Mouse (Mus musculus) left cerebral cortex, adult 9 months (tissue): ENCODE measurements at regions not wholly inside any gene's neighbourhood (a gene's known extent, or its start where the extent isn't known, plus 50 kb on each side); places are given as distances from the start of the nearest gene placed in this dataset.

Experiments
- DNase-seq, 2 experiments: peaks; one replicate each; pipeline ENCODE4 v3.0.0; 2022; ENCODE audit warnings: low spot score in 2 of 2

DNA sequence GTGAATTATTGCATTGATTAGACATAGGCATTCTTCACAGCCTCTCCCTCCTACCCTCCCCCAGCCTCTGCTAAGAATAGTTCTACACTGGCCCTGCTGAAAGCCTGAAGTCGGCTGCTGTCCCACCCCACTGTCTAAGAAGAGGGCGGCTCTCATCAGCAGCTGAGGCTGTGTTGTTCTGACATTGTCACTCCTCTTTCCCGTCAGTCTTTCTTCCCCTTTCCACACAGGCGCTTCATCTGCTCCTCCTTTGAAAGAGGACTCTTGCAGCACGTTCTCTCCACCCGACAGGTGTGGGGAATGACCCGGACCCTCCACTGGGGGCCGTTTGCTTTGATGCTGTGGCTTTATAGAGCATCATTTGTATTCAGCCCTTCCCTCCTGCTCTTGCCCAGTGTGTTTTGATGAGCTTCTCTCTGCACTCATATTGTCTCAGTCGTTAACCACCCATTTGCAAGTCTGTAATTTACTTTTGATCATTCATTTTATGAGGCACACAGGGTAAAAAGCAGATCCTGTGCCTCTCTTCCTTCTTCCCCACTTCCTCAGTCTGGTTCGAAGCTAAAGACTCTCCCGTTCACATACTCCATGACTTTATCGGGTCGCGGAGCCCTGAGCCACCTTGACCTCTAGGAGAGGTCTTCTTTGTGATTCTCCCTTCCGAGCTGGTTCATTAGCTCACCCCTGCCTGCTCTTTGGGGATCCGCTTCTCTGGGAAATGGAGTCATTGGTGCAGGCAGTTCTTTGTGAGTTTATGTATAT is 142.2 kb upstream of the Snx19 start:
- DNase-seq: no peak

DNA sequence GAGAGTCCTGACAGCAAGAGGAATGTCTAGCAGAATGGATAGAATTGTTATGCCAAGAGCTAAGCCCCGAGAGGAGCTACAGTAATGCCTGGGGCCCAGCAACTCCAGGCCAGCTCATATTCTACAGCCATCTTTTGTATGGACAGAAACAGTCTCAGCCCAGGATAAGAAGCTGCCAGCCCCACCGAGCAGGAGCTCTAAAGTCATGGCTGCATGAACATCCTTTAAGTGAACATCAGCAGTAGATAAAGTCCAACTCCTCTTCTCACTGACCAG is 141.6 kb upstream of the Snx19 start:
- DNase-seq: no peak

DNA sequence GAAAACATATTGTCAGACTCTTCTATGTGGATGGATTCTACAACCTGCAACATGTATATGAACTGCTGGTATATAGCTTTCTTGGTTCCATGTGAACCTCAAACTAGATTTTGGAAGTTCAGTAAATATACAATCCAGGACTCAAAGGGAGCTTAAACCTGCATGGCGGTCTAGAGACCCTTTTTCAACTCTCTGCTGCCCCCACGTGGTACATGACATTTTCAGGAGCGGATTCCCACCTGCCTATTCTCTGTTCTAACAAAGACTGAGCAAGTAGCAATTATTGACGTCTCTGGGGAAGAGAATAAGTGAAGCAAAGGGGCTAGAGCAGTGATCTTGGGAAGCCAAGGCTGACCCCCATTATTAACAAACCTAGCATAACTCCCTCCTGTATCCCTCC is 127.1 kb upstream of the Snx19 start:
- peak in 1 of 2 experiments; percentile 78 for DNase-seq

DNA sequence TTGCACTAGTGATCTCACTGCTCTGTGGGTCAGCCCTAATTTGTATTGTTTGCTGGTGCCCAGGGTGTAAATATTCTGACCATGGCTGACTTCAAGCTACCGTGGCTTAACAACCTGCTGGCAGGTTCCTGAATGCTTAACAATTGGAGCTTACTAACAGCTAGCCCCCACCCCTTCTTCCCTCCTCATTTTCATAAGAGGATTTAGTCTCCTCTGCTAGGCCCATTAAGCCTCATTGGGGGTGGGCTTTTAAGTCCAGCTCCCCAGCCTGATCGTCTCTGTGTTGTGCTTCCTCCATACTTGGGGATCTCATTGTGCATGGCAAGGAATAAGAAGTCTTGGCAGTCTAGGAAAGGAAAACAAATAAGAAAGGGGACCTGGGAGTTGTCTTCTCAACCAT is 118.6 kb upstream of the Snx19 start:
- no peak for DNase-seq

DNA sequence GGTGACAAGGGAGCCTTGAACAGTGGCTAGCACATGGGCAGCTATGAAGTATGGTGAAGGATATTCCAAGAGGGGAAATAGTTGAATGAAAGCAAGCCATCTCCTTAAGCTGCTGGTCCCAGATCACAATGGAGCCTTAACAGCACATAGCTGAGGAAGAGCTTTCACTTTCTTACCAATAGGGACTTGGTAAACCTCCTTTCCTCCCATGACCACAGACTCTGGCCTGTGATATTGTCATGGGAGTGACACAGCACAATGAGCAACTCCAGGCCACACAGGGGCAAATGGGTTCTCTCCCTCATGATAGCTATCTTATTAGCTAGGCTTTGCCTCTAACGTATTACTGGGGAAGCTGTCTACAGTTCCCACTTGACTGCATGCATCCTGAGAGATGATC is 113.5 kb upstream of the Snx19 start:
- DNase-seq: no peak

DNA sequence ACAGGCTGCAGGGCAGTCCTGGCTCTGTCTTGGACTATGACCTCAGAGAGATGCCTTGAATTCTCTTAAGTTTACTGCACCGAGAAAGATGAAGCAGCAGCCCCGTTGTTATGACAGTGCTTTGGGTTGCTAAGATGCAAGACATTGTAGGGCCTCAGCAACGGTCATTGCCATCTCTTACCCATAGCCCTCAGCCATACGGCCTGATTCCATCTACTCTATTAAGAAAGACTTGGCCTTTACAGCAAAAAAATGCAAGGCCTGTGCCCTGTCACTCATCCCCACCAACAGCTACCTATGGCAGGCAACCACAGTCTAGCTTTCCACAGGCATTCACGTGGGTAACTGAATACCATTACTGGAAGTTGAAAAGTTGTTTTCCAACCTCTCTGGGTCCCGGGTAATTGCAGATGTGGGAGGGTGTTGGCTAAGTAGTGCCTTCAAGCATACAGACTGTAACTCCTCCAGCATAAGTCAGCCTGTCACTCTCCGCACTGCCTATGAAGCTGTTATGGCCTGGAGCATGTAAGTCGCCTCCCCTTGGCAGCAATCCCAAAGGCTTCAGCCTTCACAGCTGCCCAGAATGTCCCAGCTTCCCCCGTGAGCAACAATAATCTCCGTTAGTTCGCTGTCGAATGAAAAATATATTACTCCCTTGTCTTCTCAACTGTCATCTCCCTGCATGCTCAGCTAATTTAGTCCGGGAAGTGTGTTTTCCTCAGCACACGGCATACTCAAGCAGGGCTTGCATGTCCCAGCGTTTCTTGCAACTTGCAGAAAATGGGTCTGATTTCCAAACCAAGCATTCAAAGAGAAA is 112.3 kb upstream of the Snx19 start:
- DNase-seq: no peak

DNA sequence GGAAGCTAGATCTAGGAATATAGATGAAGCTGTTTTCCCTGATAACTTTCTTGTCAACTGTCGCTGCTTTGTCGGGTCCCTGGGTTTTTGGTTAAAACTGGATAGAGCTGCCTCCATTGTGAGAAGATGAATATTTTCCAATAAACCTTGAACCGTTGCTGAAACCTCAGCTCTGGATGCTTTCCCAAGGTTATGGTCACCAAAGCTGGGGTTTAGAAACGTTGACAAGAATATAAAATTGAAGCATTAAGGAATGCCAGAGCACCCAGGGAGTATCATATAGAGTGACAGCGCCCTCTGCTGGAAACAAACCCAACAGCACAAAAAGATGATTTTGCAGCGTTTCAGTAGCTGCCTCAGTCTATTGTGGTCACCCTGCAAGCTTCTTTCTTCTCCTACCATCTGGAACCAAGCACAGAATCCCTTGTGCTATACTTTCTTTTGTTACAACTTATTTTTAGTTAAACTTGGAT is 111.7 kb upstream of the Snx19 start:
- peak in 1 of 2 experiments; percentile 78 for DNase-seq

DNA sequence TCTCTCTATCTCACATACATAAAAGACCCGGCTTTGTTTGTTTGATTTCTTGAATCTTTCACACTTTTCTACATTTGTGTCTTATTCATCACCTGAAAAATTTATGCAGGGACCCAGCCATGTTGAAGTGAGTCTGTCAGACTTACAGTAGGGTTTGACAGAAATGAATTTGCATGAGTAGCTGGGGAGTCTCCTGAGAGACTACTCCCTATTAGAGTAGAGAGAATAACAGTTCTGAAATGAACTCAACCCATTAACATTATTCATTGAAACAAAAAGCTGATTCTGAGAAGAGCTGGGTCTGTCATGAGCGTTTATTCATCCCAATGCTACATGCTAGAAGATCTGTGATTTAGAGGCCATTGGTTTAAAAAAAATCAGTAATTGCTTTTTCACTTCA is 82.0 kb upstream of the Snx19 start:
- DNase-seq: no peak

DNA sequence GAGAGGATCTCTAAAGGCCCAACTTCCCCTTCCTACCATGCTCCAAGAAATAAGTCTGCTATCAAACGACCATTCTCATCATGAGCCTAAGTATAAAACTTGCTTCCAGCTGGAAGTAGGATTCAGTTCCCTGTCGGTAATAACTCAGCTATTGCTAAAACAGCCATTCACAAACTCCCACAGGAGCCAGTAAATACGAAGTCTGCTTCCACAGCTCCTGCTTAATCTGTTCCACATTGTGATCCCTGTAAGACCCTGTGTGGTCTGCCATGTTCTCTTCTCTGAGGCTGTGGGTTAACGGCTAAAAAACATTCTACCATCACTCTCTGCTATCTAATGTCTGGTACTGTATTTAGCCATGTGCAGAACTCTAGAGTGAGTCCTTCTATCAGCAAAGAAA is 72.9 kb upstream of the Snx19 start:
- DNase-seq: no peak

DNA sequence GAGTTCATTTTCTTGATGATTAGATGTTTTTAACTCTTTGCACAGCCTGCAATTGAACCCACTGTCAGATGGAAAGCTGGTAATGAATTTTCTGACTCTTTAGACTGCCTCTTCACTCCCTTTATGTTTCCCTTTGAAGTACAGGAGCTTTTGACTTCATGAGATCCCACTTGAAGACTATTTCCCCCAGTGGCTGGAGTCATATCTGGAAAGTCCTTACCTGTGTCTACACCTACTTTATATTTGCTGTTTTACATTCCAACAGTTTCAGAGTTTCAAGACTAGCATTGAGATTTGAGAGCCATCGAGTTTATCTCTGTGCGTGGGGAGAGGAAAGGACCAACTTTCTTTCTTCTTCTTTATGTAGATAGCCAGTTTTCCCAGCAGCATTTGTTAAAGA is 71.3 kb upstream of the Snx19 start:
- no peak for DNase-seq

DNA sequence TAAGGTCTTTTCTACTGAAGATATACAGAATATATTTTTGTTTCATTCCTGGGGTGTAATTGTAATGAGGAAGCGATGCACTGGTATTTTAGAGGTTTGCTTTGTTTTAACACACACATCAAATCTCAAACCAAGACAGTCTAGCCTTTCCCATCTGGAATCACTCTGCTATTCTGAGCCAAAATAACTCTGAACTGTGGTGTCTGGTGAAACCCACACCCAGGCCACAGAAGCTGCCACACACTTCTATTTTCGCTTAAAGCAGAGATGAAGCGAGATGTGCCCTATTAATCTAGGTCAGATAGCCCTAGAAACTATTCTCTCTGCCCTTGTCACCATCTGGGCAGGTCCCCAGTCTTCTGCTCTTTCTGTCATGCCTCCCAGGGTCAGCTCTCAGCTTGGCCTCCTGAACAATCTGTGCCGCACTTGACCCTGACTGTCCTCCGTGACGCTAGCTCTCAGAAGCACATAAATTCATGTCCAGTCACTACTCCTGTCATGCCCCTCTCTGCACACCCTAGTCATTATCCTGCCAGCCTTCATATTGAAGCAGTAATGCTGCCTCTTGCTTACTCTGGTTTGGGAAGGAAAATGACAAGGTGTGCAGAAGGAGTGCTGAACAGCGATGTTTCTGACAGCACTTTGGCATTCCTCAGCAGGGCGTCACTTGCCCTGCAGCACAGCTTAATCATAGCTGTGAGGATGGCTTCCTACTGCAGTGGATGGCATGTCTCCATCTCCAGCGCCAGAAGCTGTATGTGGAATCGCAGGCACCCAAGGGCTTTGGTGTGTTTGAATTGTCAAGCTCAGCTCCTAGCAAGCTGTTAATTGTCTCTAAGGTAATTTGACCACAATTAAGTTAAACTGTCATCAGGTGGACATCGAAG is 57.1 kb upstream of the Snx19 start:
- no peak for DNase-seq

DNA sequence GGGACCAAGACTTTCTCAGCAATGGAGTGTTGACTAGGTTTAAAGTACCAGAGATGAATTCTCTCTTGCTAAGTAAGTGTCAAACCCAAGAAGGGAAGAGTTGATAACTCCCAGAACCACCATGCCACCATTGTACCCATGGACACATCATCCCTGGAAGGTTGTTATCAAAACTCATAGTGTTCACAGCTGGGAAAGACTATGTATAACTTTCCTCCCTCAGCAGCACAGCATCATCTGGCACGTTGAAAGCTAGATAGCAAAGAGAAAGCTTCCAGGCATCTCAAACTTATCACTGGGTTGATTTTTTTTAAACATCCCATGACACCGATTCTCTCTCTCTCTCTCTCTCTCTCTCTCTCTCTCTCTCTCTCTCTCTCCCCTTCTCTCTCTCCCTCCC is 56.1 kb upstream of the Snx19 start:
- no peak for DNase-seq

DNA sequence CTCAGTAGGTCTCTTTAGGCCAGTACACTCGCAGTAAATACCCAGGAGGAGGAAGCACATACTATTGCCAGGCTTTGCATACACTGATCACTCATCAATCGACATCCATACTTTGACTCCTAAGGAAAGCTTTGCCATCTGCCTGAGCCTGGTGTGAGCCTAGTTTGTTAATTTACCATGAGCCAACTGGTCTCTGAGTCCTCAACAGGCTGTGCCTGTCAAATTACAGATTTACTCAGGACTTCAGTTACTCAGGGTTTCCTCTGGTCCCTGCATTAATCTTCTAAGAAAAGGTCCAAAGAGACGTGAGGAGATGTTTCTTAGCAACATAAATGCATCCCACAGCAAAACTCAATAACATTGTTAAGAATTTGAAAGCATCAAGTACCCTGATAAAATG is 50.0 kb upstream of the Snx19 start:
- no peak for DNase-seq
